Mouse (Mus musculus): Measurements from ENCODE around the gene Pold4. TPM values are rescaled to one million over a fixed set of nuclear protein-coding genes. Genes with fewer than 3 reads are reported as not detected.

Pold4 gene
- polyA plus RNA-seq, 1 experiment from 2014 or later, result 35.0 TPM

Other genes starting within 250 kb of the Pold4 start
- 12.8 and 14.2 TPM in 2 replicates for gene Acy3, start 245.3 kb upstream of the Pold4 start, polyA plus RNA-seq (2015; fragmentation: Nextera tagmentation; extraction: Ambion mirVana)
- gene Tbx10, start 239.1 kb upstream of the Pold4 start, polyA plus RNA-seq (2015; fragmentation: Nextera tagmentation; extraction: Ambion mirVana), result 0.35 and 0.38 TPM in 2 replicates
- 33.8 and 35.9 TPM in 2 replicates for gene Nudt8, start 231.3 kb upstream of the Pold4 start, polyA plus RNA-seq (2015; fragmentation: Nextera tagmentation; extraction: Ambion mirVana)
- gene Gm49405, start 231.3 kb upstream of the Pold4 start, polyA plus RNA-seq (2015; fragmentation: Nextera tagmentation; extraction: Ambion mirVana), result 2.1 and 2.6 TPM in 2 replicates
- 2.8 and 3.8 TPM in 2 replicates for gene Doc2g, start 228.6 kb upstream of the Pold4 start, polyA plus RNA-seq (2015; fragmentation: Nextera tagmentation; extraction: Ambion mirVana)
- 241 and 274 TPM in 2 replicates for gene Ndufv1, start 219.1 kb upstream of the Pold4 start, polyA plus RNA-seq (2015; fragmentation: Nextera tagmentation; extraction: Ambion mirVana)
- gene Gstp1, start 193.9 kb upstream of the Pold4 start, polyA plus RNA-seq (2015; fragmentation: Nextera tagmentation; extraction: Ambion mirVana), result 973 and 1,014 TPM in 2 replicates
- 24.3 and 35.8 TPM in 2 replicates for gene Gstp2, start 185.9 kb upstream of the Pold4 start, polyA plus RNA-seq (2015; fragmentation: Nextera tagmentation; extraction: Ambion mirVana)
- 6.9 and 9.2 TPM in 2 replicates for gene Gstp3, start 172.3 kb upstream of the Pold4 start, polyA plus RNA-seq (2015; fragmentation: Nextera tagmentation; extraction: Ambion mirVana)
- 1.7 and 2.8 TPM in 2 replicates for gene Cabp2, start 150.3 kb upstream of the Pold4 start, polyA plus RNA-seq (2015; fragmentation: Nextera tagmentation; extraction: Ambion mirVana)
- 127 and 147 TPM in 2 replicates for gene Cdk2ap2, start 134.7 kb upstream of the Pold4 start, polyA plus RNA-seq (2015; fragmentation: Nextera tagmentation; extraction: Ambion mirVana)
- 13.8 and 20.9 TPM in 2 replicates for gene Pitpnm1, start 131.9 kb upstream of the Pold4 start, polyA plus RNA-seq (2015; fragmentation: Nextera tagmentation; extraction: Ambion mirVana)
- gene Aip, start 106.0 kb upstream of the Pold4 start, polyA plus RNA-seq (2015; fragmentation: Nextera tagmentation; extraction: Ambion mirVana), result 75.0 and 80.7 TPM in 2 replicates
- gene Gpr152, start 92.1 kb upstream of the Pold4 start, polyA plus RNA-seq (2015; fragmentation: Nextera tagmentation; extraction: Ambion mirVana), result not detected in 2 replicates
- 0.09 and 0.19 TPM in 2 replicates for gene Cabp4, start 87.9 kb upstream of the Pold4 start, polyA plus RNA-seq (2015; fragmentation: Nextera tagmentation; extraction: Ambion mirVana)
- gene Coro1b, start 83.3 kb upstream of the Pold4 start, polyA plus RNA-seq (2015; fragmentation: Nextera tagmentation; extraction: Ambion mirVana), result 207 and 214 TPM in 2 replicates
- 3.9 and 5.4 TPM in 2 replicates for gene Ptprcap, start 78.3 kb upstream of the Pold4 start, polyA plus RNA-seq (2015; fragmentation: Nextera tagmentation; extraction: Ambion mirVana)
- gene Rps6kb2, start 68.5 kb upstream of the Pold4 start, polyA plus RNA-seq (2015; fragmentation: Nextera tagmentation; extraction: Ambion mirVana), result 40.7 and 41.9 TPM in 2 replicates
- gene Carns1, start 56.4 kb upstream of the Pold4 start, polyA plus RNA-seq (2015; fragmentation: Nextera tagmentation; extraction: Ambion mirVana), result 1.7 and 2.0 TPM in 2 replicates
- gene Tbc1d10c, start 40.6 kb upstream of the Pold4 start, polyA plus RNA-seq (2015; fragmentation: Nextera tagmentation; extraction: Ambion mirVana), result 3.5 TPM in 2 replicates
- gene Ppp1ca, start 39.8 kb upstream of the Pold4 start, polyA plus RNA-seq (2015; fragmentation: Nextera tagmentation; extraction: Ambion mirVana), result 757 and 779 TPM in 2 replicates
- gene Rad9a, start 30.2 kb upstream of the Pold4 start, polyA plus RNA-seq (2015; fragmentation: Nextera tagmentation; extraction: Ambion mirVana), result 29.3 and 30.5 TPM in 2 replicates
- 5.7 and 5.9 TPM in 2 replicates for gene Clcf1, start 17.7 kb upstream of the Pold4 start, polyA plus RNA-seq (2015; fragmentation: Nextera tagmentation; extraction: Ambion mirVana)
- not detected in 2 replicates for gene AC109138.7, start 17.5 kb upstream of the Pold4 start, polyA plus RNA-seq (2015; fragmentation: Nextera tagmentation; extraction: Ambion mirVana)
- gene Ssh3, start 37.3 kb downstream of the Pold4 start, polyA plus RNA-seq (2015; fragmentation: Nextera tagmentation; extraction: Ambion mirVana), result 22.2 and 24.8 TPM in 2 replicates
- 5.3 and 5.7 TPM in 2 replicates for gene Ankrd13d, start 51.2 kb downstream of the Pold4 start, polyA plus RNA-seq (2015; fragmentation: Nextera tagmentation; extraction: Ambion mirVana)
- 18.2 and 18.3 TPM in 2 replicates for gene Grk2, start 74.3 kb downstream of the Pold4 start, polyA plus RNA-seq (2015; fragmentation: Nextera tagmentation; extraction: Ambion mirVana)
- gene Kdm2a, start 166.4 kb downstream of the Pold4 start, polyA plus RNA-seq (2015; fragmentation: Nextera tagmentation; extraction: Ambion mirVana), result 37.5 and 38.9 TPM in 2 replicates
- gene Rhod, start 207.5 kb downstream of the Pold4 start, polyA plus RNA-seq (2015; fragmentation: Nextera tagmentation; extraction: Ambion mirVana), result 20.0 and 21.6 TPM in 2 replicates
- 0.33 and 0.46 TPM in 2 replicates for gene Syt12, start 245.5 kb downstream of the Pold4 start, polyA plus RNA-seq (2015; fragmentation: Nextera tagmentation; extraction: Ambion mirVana)

Measured in intestine, embryonic 15.5 days (tissue).